Mouse (Mus musculus): ENCODE results near the gene Zfp385b. TPM values are rescaled to one million over a fixed set of nuclear protein-coding genes. Genes with fewer than 3 reads are reported as not detected.

Gene Zfp385b
- polyA plus RNA-seq, 1 experiment from 2014 or later, result 9.6 TPM

DNA sequence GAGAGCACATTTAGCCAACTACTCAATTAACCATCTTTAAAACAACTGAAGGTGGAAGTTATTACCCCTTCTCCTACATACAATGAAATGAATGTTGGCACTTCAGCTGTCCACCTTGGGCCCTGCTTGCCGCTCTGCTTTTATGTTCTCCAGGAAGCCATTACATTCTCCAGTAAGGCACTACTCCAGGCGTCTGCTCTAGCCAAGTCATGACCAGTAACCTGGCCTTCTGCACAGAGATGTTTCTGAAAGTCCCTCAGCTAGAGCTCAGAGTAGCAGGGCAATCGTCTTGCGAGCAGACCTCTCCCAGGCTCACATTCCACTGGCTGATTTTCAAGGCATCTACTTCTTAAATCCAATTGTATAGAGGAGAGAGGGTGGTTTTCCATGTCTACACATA lies 18.0 kb downstream of the Zfp385b start:
- H3K4me1 ChIP-seq (ENCODE audit: control insufficient read depth, insufficient read depth, low read length), result no peaks in the 10 kb centered on the region
- no peaks in the 10 kb centered on the region for H3K9me3 ChIP-seq (ENCODE audit: control insufficient read depth, low read length)
- ATAC-seq (ENCODE audit: low FRiP score, low TSS enrichment) (no peak), DNase-seq (no peak)
- no peak overlapping the region for H3K4me3 ChIP-seq (replicated peaks; ENCODE audit: low read depth, low read length)
- H3K9ac ChIP-seq (replicated peaks; ENCODE audit: low read length), result no peak overlapping the region
- H3K36me3 ChIP-seq (ENCODE audit: control insufficient read depth, insufficient read depth, low read length), result no peaks in the 10 kb centered on the region
- no peak overlapping the region for H3K27ac ChIP-seq (replicated peaks; ENCODE audit: low read depth, low read length)
- no peak overlapping the region for H3K4me2 ChIP-seq (ENCODE audit: low read length)
- WGBS, result 95% methylated on average over 4 of the region's 4 CpGs
- H3K27me3 ChIP-seq (ENCODE audit: control insufficient read depth, insufficient read depth, low read length), result no peaks in the 10 kb centered on the region

DNA sequence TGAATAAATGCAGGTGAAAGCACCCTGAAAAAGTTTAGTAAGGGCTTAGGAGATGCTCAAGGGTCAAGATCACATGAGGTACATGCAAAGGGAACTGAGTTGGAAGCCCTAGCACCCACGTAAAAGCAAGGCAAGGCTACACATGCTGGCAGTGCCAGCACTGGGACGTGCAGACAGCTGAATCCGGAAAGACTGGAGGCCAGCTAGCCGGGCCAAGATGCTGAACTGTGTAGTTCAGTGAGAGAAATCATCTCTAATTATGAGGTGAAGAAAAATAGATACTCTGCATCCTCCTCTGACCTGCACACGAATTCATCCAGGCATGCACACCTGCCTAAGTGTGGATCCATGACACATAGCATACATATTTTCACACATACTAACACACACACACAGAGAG lies 18.4 kb downstream of the Zfp385b start:
- Histone ChIP-seq H3K27me3 (ENCODE audit: control insufficient read depth, insufficient read depth, low read length) (no peaks in the 10 kb centered on the region), H3K9ac (replicated peaks; ENCODE audit: low read length) (no peak overlapping the region), H3K27ac (replicated peaks; ENCODE audit: low read depth, low read length) (no peak overlapping the region), H3K4me1 (ENCODE audit: control insufficient read depth, insufficient read depth, low read length) (no peaks in the 10 kb centered on the region), H3K36me3 (ENCODE audit: control insufficient read depth, insufficient read depth, low read length) (no peaks in the 10 kb centered on the region), H3K4me3 (replicated peaks; ENCODE audit: low read depth, low read length) (no peak overlapping the region), H3K9me3 (ENCODE audit: control insufficient read depth, low read length) (no peaks in the 10 kb centered on the region), H3K4me2 (ENCODE audit: low read length) (no peak overlapping the region)
- ATAC-seq (ENCODE audit: low FRiP score, low TSS enrichment) (no peak), DNase-seq (no peak)
- WGBS, result 87% methylated on average over 5 of the region's 5 CpGs

DNA sequence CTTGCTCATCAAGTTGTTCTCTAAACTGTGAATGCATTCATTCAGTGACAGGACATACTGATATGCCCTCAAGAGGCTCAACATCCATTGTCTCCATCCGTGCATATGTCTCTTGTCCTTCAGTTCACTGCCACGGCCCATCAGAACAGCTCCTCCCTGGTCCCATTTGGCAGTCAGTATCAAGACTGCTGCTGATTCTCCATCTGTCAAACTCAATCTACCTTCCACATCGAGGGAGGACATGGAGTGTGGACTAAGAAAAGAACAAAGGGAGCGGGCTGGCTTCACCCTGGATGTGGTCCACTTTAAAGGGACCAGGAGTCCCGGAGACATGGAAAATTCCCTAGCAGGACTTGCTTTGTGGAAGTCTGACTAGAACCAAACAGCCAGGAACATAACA lies 22.2 kb downstream of the Zfp385b start:
- H3K4me2 ChIP-seq (ENCODE audit: low read length), result no peak overlapping the region
- H3K9me3 ChIP-seq (ENCODE audit: control insufficient read depth, low read length), result no peaks in the 10 kb centered on the region
- no peak overlapping the region for H3K4me3 ChIP-seq (replicated peaks; ENCODE audit: low read depth, low read length)
- DNase-seq (no peak), ATAC-seq (ENCODE audit: low FRiP score, low TSS enrichment) (no peak)
- 78% methylated on average over 5 of the region's 5 CpGs for WGBS
- H3K36me3 ChIP-seq (ENCODE audit: control insufficient read depth, insufficient read depth, low read length), result no peaks in the 10 kb centered on the region
- H3K27ac ChIP-seq (replicated peaks; ENCODE audit: low read depth, low read length), result no peak overlapping the region
- H3K4me1 ChIP-seq (ENCODE audit: control insufficient read depth, insufficient read depth, low read length), result no peaks in the 10 kb centered on the region
- H3K9ac ChIP-seq (replicated peaks; ENCODE audit: low read length), result no peak overlapping the region
- H3K27me3 ChIP-seq (ENCODE audit: control insufficient read depth, insufficient read depth, low read length), result no peaks in the 10 kb centered on the region

DNA sequence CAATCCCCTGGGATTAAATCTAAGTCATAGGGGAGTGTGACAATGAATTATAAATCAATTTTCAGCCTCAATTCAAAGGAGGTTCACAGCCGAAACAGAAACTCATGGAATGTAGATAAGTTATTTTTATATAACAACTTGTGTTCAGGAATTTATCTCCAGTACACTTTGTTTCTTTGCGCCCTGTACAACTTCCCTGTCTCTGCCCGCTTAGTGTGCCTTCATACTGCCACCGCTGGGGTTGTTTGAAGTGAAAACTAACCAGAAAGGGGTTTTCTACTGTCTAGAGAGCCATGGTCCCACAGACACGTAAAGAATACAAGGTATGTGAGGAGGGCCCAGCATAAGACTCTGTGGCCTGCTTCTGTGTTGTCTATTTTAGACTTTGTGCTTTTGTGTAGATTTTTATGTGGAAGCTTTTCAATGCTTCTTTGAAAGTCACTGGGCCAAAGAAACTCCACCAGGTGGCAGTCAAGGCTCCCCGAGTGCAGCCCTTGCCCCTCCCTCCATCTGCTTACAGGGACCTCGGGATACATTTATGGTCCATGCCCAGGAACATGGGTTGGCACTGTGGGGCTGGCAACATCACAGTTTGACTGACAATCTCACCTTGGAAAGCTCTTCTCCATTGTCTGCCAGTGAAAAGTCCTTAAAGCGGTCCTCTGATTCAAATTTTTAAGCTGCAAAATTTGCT lies 23.4 kb downstream of the Zfp385b start:
- Histone ChIP-seq H3K9ac (replicated peaks; ENCODE audit: low read length) (no peak overlapping the region), H3K36me3 (ENCODE audit: control insufficient read depth, insufficient read depth, low read length) (no peaks in the 10 kb centered on the region), H3K27me3 (ENCODE audit: control insufficient read depth, insufficient read depth, low read length) (no peaks in the 10 kb centered on the region), H3K4me2 (ENCODE audit: low read length) (no peak overlapping the region), H3K27ac (replicated peaks; ENCODE audit: low read depth, low read length) (no peak overlapping the region), H3K9me3 (ENCODE audit: control insufficient read depth, low read length) (no peaks in the 10 kb centered on the region), H3K4me1 (ENCODE audit: control insufficient read depth, insufficient read depth, low read length) (no peaks in the 10 kb centered on the region), H3K4me3 (replicated peaks; ENCODE audit: low read depth, low read length) (no peak overlapping the region)
- ATAC-seq (ENCODE audit: low FRiP score, low TSS enrichment) (no peak), DNase-seq (peak; percentile 40)
- WGBS, result 68% methylated on average over 8 of the region's 8 CpGs

DNA sequence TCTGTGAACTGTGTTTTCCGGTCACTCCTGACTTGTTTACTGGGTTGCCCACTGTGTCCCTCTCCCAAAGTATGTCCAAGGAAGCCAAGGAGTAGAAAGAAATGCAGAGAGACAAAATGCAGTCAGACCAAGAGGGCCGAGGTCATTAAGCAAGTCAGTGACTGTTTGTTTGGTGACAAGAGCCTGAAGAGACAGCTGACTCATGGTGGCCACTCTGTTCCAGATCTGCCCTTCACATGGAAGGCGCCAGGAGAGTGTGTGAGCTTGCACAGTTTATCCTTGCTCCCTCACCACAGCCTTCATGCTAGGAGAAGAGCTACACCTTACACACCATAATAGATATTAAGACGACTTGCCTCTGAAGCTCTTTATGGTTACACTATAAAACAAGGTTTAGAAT lies 28.6 kb downstream of the Zfp385b start:
- H3K4me3 ChIP-seq (replicated peaks; ENCODE audit: low read depth, low read length), result no peak overlapping the region
- no peaks in the 10 kb centered on the region for H3K27me3 ChIP-seq (ENCODE audit: control insufficient read depth, insufficient read depth, low read length)
- H3K4me2 ChIP-seq (ENCODE audit: low read length), result no peak overlapping the region
- no peaks in the 10 kb centered on the region for H3K9me3 ChIP-seq (ENCODE audit: control insufficient read depth, low read length)
- 89% methylated on average over 4 of the region's 4 CpGs for WGBS
- no peak overlapping the region for H3K27ac ChIP-seq (replicated peaks; ENCODE audit: low read depth, low read length)
- H3K9ac ChIP-seq (replicated peaks; ENCODE audit: low read length), result no peak overlapping the region
- ATAC-seq (ENCODE audit: low FRiP score, low TSS enrichment) (no peak), DNase-seq (no peak)
- H3K4me1 ChIP-seq (ENCODE audit: control insufficient read depth, insufficient read depth, low read length), result no peaks in the 10 kb centered on the region
- no peaks in the 10 kb centered on the region for H3K36me3 ChIP-seq (ENCODE audit: control insufficient read depth, insufficient read depth, low read length)

DNA sequence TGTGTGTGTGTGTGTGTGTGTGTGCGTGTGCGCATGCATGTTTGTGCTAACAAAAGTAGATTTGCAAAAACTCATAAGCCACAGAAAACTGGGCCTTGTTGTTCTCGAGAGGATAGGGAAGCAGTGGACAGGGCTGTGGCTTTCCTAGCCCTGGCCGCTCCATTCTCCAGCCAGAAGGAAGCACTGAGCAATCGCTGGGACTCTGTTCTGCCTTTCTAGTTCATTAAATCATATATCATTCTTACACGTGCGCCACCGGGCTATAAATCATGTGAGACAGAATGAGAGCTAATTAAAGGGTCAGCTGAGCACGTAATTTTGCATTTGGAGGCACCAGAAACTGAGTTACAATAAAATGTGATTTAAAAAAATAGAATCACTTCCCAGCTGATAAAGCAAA lies 29.1 kb downstream of the Zfp385b start:
- Histone ChIP-seq H3K27ac (replicated peaks; ENCODE audit: low read depth, low read length) (no peak overlapping the region), H3K4me3 (replicated peaks; ENCODE audit: low read depth, low read length) (no peak overlapping the region), H3K27me3 (ENCODE audit: control insufficient read depth, insufficient read depth, low read length) (no peaks in the 10 kb centered on the region), H3K9me3 (ENCODE audit: control insufficient read depth, low read length) (no peaks in the 10 kb centered on the region), H3K4me1 (ENCODE audit: control insufficient read depth, insufficient read depth, low read length) (no peaks in the 10 kb centered on the region), H3K9ac (replicated peaks; ENCODE audit: low read length) (no peak overlapping the region), H3K36me3 (ENCODE audit: control insufficient read depth, insufficient read depth, low read length) (no peaks in the 10 kb centered on the region), H3K4me2 (ENCODE audit: low read length) (no peak overlapping the region)
- 82% methylated on average over 9 of the region's 9 CpGs for whole genome bisulfite sequencing
- ATAC-seq (ENCODE audit: low FRiP score, low TSS enrichment), result no peak
- no peak for DNase-seq

DNA sequence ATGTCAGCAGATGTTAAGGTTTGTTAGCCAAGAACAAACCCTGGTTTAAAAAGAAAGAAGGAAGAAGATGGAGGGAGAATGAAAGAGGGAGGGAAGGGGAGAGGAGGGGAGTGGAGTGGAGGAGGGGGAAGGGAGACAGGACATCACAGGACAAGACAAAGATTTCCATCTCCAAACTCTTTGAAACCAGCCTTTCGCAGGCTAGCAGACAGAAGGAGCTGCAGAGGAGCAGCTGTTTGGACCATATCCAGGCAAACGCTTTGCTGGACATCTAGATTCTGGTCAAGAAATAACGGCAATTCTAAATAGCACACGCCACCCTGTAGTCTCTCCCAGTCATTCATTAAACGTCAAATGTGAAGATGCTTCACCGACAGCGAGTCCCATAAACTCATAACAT lies 38.0 kb downstream of the Zfp385b start:
- H3K27ac ChIP-seq (replicated peaks; ENCODE audit: low read depth, low read length), result no peak overlapping the region
- 76% methylated on average over 7 of the region's 7 CpGs for WGBS
- no peaks in the 10 kb centered on the region for H3K36me3 ChIP-seq (ENCODE audit: control insufficient read depth, insufficient read depth, low read length)
- 0 out of 2 replicates have a peak, but pooled peaks cover 8% of the 10 kb centered on the region for H3K4me1 ChIP-seq (ENCODE audit: control insufficient read depth, insufficient read depth, low read length)
- no peaks in the 10 kb centered on the region for H3K9me3 ChIP-seq (ENCODE audit: control insufficient read depth, low read length)
- H3K27me3 ChIP-seq (ENCODE audit: control insufficient read depth, insufficient read depth, low read length), result no peaks in the 10 kb centered on the region
- no peak overlapping the region for H3K4me3 ChIP-seq (replicated peaks; ENCODE audit: low read depth, low read length)
- H3K9ac ChIP-seq (replicated peaks; ENCODE audit: low read length), result no peak overlapping the region
- ATAC-seq (ENCODE audit: low FRiP score, low TSS enrichment) (no peak), DNase-seq (no peak)
- no peak overlapping the region for H3K4me2 ChIP-seq (ENCODE audit: low read length)

DNA sequence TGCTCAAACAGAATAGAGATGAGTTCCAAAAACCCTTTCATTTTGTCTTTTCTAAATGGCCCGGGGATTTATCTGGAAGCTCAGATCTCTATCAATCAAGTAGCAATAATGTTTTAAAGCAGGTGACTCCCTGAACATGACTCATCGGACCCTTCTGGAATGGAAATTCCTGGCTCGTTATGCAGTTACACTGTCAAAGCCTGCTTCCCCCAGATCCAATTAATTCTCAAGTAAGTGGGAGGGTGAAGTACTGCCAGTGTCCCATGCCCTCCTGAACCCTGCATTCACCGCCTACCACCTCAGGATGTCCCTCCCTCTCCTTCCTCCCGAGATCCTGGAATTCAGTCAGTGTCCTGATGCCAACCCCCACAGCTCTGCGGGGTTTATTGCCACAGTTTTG lies 41.7 kb downstream of the Zfp385b start:
- ATAC-seq (ENCODE audit: low FRiP score, low TSS enrichment), result 0 out of 2 replicates have a peak, but pooled peaks have one; percentile 42
- Histone ChIP-seq H3K4me3 (replicated peaks; ENCODE audit: low read depth, low read length) (no peak overlapping the region), H3K9me3 (ENCODE audit: control insufficient read depth, low read length) (no peaks in the 10 kb centered on the region), H3K27me3 (ENCODE audit: control insufficient read depth, insufficient read depth, low read length) (no peaks in the 10 kb centered on the region), H3K27ac (replicated peaks; ENCODE audit: low read depth, low read length) (no peak overlapping the region), H3K36me3 (ENCODE audit: control insufficient read depth, insufficient read depth, low read length) (no peaks in the 10 kb centered on the region), H3K4me2 (ENCODE audit: low read length) (no peak overlapping the region), H3K4me1 (ENCODE audit: control insufficient read depth, insufficient read depth, low read length) (0 out of 2 replicates have a peak, but pooled peaks cover 8% of the 10 kb centered on the region), H3K9ac (replicated peaks; ENCODE audit: low read length) (no peak overlapping the region)
- 16% methylated on average over 6 of the region's 6 CpGs for WGBS
- peak; percentile 28 for DNase-seq

DNA sequence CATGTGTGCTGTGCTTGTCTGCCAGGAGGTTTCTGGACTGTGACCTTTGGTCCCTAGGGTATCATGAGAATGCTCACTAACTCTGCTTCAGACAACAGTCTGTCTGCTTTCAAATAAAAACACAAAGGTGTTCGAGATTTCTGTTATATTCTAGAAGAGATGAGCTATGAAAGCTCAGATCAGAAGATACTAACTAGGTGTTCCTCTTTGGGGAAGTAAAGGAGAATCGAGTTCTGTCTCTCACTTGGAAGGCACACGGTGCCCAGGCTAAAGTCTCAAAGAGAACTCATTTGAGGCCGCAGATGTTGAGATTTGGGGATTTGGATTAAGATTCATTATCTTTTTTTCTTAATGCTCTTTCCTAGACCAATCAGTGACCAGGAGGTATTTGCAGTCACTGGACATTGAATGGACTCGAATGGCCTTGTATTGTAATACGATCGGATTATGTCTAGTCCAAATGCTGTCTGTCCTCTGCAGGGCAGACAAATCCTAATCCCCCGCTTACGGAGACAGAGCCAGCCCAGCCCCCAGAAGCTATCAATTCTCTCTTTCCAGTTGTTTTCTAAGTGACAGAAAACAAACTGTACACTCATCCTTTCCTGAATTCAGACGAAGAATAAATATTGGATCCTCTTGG lies 42.3 kb downstream of the Zfp385b start:
- no peaks in the 10 kb centered on the region for H3K27me3 ChIP-seq (ENCODE audit: control insufficient read depth, insufficient read depth, low read length)
- H3K27ac ChIP-seq (replicated peaks; ENCODE audit: low read depth, low read length), result no peak overlapping the region
- no peak overlapping the region for H3K4me3 ChIP-seq (replicated peaks; ENCODE audit: low read depth, low read length)
- ATAC-seq (ENCODE audit: low FRiP score, low TSS enrichment), result no peak
- no peaks in the 10 kb centered on the region for H3K9me3 ChIP-seq (ENCODE audit: control insufficient read depth, low read length)
- 0 out of 2 replicates have a peak, but pooled peaks cover 8% of the 10 kb centered on the region for H3K4me1 ChIP-seq (ENCODE audit: control insufficient read depth, insufficient read depth, low read length)
- 11% methylated on average over 10 of the region's 10 CpGs for WGBS
- no peaks in the 10 kb centered on the region for H3K36me3 ChIP-seq (ENCODE audit: control insufficient read depth, insufficient read depth, low read length)
- peak; percentile 37 for DNase-seq
- no peak overlapping the region for H3K9ac ChIP-seq (replicated peaks; ENCODE audit: low read length)
- no peak overlapping the region for H3K4me2 ChIP-seq (ENCODE audit: low read length)
